ENCODE assay signal across 9 mouse cellular contexts in the genomic region with DNA sequence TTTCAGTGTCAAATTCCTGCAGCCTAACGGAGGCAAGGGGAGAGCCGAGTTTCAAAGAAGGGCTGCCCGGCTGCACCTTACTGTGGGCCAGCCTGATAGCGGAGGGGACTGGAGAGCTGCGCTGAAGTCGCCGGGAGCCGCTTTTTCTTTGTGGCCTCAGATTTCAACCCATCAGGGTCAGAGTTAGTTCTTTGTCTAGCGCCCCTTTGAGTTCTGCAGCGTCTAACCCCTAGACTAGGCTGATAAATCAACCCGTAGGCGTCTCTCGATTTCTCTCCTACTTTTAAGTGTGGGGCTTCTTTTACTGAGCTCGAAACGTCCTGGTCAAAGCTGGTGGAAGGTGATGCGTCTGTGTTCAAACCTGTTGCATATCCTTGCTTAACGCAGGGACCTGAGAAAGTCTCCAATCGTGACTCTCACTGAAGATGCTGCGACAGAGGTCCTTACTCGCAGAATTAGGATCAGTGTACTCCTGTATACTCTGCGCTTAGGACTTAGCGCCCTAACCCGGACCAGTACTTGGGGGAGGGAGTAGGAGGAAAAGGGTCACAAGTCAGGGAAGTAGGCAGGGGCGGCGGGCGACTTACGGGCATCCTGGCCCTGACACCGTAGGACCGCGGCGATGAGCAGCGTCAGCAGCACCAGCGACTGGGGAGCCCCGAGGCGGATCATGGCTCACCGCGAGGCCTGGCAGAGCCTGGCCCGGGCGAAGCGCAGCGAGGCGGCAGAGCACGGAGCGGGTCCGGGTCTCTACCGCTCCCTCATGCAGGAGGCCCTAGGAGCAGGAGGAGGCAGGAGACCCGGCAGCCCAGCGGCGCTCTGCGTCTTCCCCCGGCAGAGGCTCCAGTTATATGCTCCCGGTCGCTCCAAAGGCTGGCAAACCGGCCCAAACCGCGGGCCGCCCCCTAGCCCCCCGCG. TPM values are rescaled to one million over a fixed set of nuclear protein-coding genes. Genes with fewer than 3 reads are reported as not detected.
A peak's percentile ranks its signal among the peaks of the same experiment; 100 is the strongest.
DNase-seq lines count a peak whose midpoint lies in the region; ATAC-seq lines count a peak whose summit lies in the region.
"Had no signal": no experiment of that assay in that cellular context is flagged by ENCODE, and none has a peak within 500 bp of the region (broad histone marks: within the 10 kb centered on the region; RNA-seq: fewer than 3 reads in every experiment).

A gene (minus strand): TSS at position 874 of the 918 bp plus-strand sequence.

- no peaks in the 10 kb centered on the region for H3K36me3 ChIP-seq in megakaryocyte, embryonic 14.5 days (replicated peaks; ENCODE audit: low read length)

- H3K9me3 ChIP-seq in megakaryocyte, embryonic 14.5 days, result peaks cover 11% of the 10 kb centered on the region; the same call in 1 of the 2 replicates

- H3K4me3 ChIP-seq in megakaryocyte, embryonic 14.5 days (replicated peaks), result peak within 1 kb of the TSS; percentile 67
- H3K4me3 ChIP-seq: erythroblast, embryonic 14.5 days had no signal

- peak; percentile 41 for DNase-seq in adrenal gland, postnatal 14 days
- DNase-seq in adrenal gland, postnatal 4 days (ENCODE audit: low spot score in 2 of 2), result no peak
- peak; percentile 4 to 28 for DNase-seq in kidney, postnatal 36 days
- peak; percentile 73 for DNase-seq in retina, embryonic 14.5 days (ENCODE audit: low spot score)
- no peak for DNase-seq in thymus, postnatal 36 days

- peaks cover 97% of the 10 kb centered on the region for H3K27me3 ChIP-seq in megakaryocyte, embryonic 14.5 days (replicated peaks)

- peaks cover 59% of the 10 kb centered on the region for H3K4me1 ChIP-seq in megakaryocyte, embryonic 14.5 days

- ATAC-seq in megakaryocyte, adult 5-6 weeks (ENCODE audit: poor library complexity, severe bottlenecking), result no peak
- no peak for ATAC-seq in erythroblast, adult 5-6 weeks (replicated peaks; ENCODE audit: low FRiP score, poor library complexity, severe bottlenecking)

RNA-seq across cellular contexts. Expression of the gene that starts here (rescaled TPM):
- 0.23 TPM in 1 of 2 replicates, not detected in the other for total RNA-seq in adrenal gland, postnatal 14 days (2021)
- 1 to 10 TPM; 3.8 TPM for total RNA-seq in adrenal gland, postnatal 4 days (2021)
- 0.27 TPM in 1 of 2 replicates, not detected in the other for polyA plus RNA-seq in megakaryocyte, embryonic 14.5 days (2012; ENCODE audit: insufficient read depth, low replicate concordance)
- not detected in 2 replicates for total RNA-seq in megakaryocyte, adult 5-6 weeks (2015)
- not detected in 2 replicates for total RNA-seq in megakaryocyte, adult 5-6 weeks (2017)
- total RNA-seq in erythroblast, adult 5-6 weeks (2015; ENCODE audit: low replicate concordance), result not detected in 2 replicates
- not detected in 2 replicates for total RNA-seq in erythroblast, adult 5-6 weeks (2017; ENCODE audit: low replicate concordance)
- polyA plus RNA-seq: erythroblast, embryonic 14.5 days had no signal

Comparison
In these comparisons a context has a peak if more than half of its experiments do, and no peak if none do; other contexts are left out.
1. Peak in DNase-seq in adrenal gland, postnatal 14 days; RNA of the gene not detected or under 1 TPM.
2. DNase-seq: peak in kidney, postnatal 36 days (2 of 2) and retina, embryonic 14.5 days (single experiment); none in adrenal gland, postnatal 4 days (0 of 2) and thymus, postnatal 36 days (0 of 2).